Mouse (Mus musculus) hematopoietic stem cell, adult 5-6 weeks (primary cell): Measurements from ENCODE around the gene Snai1. TPM values are rescaled to one million over a fixed set of nuclear protein-coding genes. Genes with fewer than 3 reads are reported as not detected.

ENCODE experiments used
- total RNA-seq: library from RNA; stranded (forward); fragments of 172-1452, 232-1000 nt; gene quantifications from 2 replicates; pipeline ENCODE4 v1.2.3, GENCODE M21; 2017

Gene Snai1
- total RNA-seq, 1 experiment from 2014 or later: not detected

Other genes starting within 250 kb of the Snai1 start
- gene B4galt5, start 189.0 kb upstream of the Snai1 start, total RNA-seq: 9.9 and 21.1 TPM in 2 replicates
- gene Slc9a8, start 116.5 kb upstream of the Snai1 start, total RNA-seq: 38.8 and 56.3 TPM in 2 replicates
- 43.0 and 53.4 TPM in 2 replicates for gene Rnf114, start 45.5 kb upstream of the Snai1 start, total RNA-seq
- 11.6 and 16.9 TPM in 2 replicates for gene Spata2, start 45.3 kb upstream of the Snai1 start, total RNA-seq
- 44.9 and 64.5 TPM in 2 replicates for gene Ube2v1, start 93.9 kb downstream of the Snai1 start, total RNA-seq
- gene Gm20431, start 123.3 kb downstream of the Snai1 start, total RNA-seq: not detected in 2 replicates
- gene Cebpb, start 150.7 kb downstream of the Snai1 start, total RNA-seq: 15.5 and 20.1 TPM in 2 replicates
- gene Tmem189, start 151.6 kb downstream of the Snai1 start, total RNA-seq: 22.6 and 32.3 TPM in 2 replicates